Mouse (Mus musculus) right cerebral cortex, postnatal 4 days (tissue): ENCODE measurements around the gene Celf2.
A peak's percentile ranks its signal among the peaks of the same experiment; 100 is the strongest.
"Not testable (repeated sequence)": the region's sequence is repeated elsewhere in the genome, so short reads cannot be mapped to it uniquely, and the experiment has no call there.

Experiments used
- DNase-seq: peaks from one replicate; pipeline ENCODE4 v3.0.0-alpha.2; 2022

Celf2 gene

GRCm38 (mm10) chr2:7509463-7509862 is at the start of gene Celf2:
Gene Celf2 (minus strand): TSS chr2:7509563.
- not testable (repeated sequence) for DNase-seq

- DNase-seq, result no peak
Observed at GRCm38 (mm10) chr2:7555144-7555892, 46.0 kb upstream of the Celf2 start.

GRCm38 (mm10) chr2:7554601-7555000 is 45.2 kb upstream of the Celf2 start:
- DNase-seq, result no peak

- DNase-seq, result no peak
Observed at GRCm38 (mm10) chr2:7552887-7553286, 43.5 kb upstream of the Celf2 start.

GRCm38 (mm10) chr2:7548886-7549285 is 39.5 kb upstream of the Celf2 start:
- no peak for DNase-seq

- no peak for DNase-seq
Observed at GRCm38 (mm10) chr2:7534615-7535204, 25.3 kb upstream of the Celf2 start.

- no peak for DNase-seq
Observed at GRCm38 (mm10) chr2:7534195-7534594, 24.8 kb upstream of the Celf2 start.

GRCm38 (mm10) chr2:7531185-7531960 is 22.0 kb upstream of the Celf2 start:
- DNase-seq, result no peak

GRCm38 (mm10) chr2:7530461-7531184 is 21.3 kb upstream of the Celf2 start:
- DNase-seq, result no peak

GRCm38 (mm10) chr2:7529637-7530036 is 20.3 kb upstream of the Celf2 start:
- no peak for DNase-seq

GRCm38 (mm10) chr2:7526696-7527095 is 17.3 kb upstream of the Celf2 start:
- DNase-seq, result no peak

- no peak for DNase-seq
Observed at GRCm38 (mm10) chr2:7519473-7519872, 10.1 kb upstream of the Celf2 start.

- DNase-seq, result no peak
Observed at GRCm38 (mm10) chr2:7493420-7493819, 15.9 kb downstream of the Celf2 start.

GRCm38 (mm10) chr2:7484974-7485373 is 24.4 kb downstream of the Celf2 start:
- no peak for DNase-seq

GRCm38 (mm10) chr2:7482062-7482461 is 27.3 kb downstream of the Celf2 start:
- no peak for DNase-seq

- DNase-seq, result no peak
Observed at GRCm38 (mm10) chr2:7460329-7461056, 48.9 kb downstream of the Celf2 start.

GRCm38 (mm10) chr2:7438721-7439282 is 70.6 kb downstream of the Celf2 start:
- peak; percentile 7 for DNase-seq

- no peak for DNase-seq
Observed at GRCm38 (mm10) chr2:7426481-7426880, 82.9 kb downstream of the Celf2 start.

- DNase-seq, result no peak
Observed at GRCm38 (mm10) chr2:7400530-7400929, 108.8 kb downstream of the Celf2 start.

- peak; percentile 39 for DNase-seq
Observed at GRCm38 (mm10) chr2:7395935-7396334, 113.4 kb downstream of the Celf2 start.

GRCm38 (mm10) chr2:7395473-7395872 is 113.9 kb downstream of the Celf2 start:
- DNase-seq, result no peak

GRCm38 (mm10) chr2:7392500-7392899 is 116.9 kb downstream of the Celf2 start:
- no peak for DNase-seq
